Mouse (Mus musculus): ENCODE measurements around the gene Foxe1. TPM values are rescaled to one million over a fixed set of nuclear protein-coding genes. Genes with fewer than 3 reads are reported as not detected.
A peak's percentile ranks its signal among the peaks of the same experiment; 100 is the strongest.

The Foxe1 gene
- 0.02 and 0.07 TPM in 2 replicates for polyA plus RNA-seq (2012; rRNA removed)
- 0.06 TPM in 1 of 2 replicates, not detected in the other for polyA plus RNA-seq (2014; fragmentation: Nextera tagmentation; extraction: Ambion mirVana)

- 3% methylated on average over 69 of the region's 70 CpGs for WGBS (ENCODE audit: insufficient replicate concordance)
Observed at GRCm38 (mm10) chr4:46343596-46344260, at the start of gene Foxe1. Foxe1 (plus strand) TSS chr4:46343609.

DNA sequence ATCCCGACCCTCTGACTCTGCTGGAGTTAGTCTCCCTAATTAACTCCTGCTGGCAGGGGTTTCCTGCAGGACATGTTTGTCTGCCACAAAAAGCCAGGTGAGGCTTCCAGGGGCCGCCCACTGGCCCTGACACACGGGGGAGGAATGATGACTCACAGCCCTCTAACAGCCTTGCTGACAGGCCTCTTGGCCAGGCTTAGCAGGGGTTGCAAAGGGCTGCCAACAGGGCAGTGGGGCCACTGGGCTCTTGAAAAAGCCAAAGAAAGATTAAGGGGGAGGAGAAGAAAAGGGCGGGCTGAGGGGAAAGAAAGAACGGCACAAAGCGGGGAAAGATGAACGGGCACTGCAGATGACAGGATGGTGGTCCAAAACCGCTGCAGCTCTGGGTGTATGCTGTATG is 39.3 kb upstream of the Foxe1 start:
- H3K27me3 ChIP-seq (ENCODE audit: control insufficient read depth, insufficient read depth, low read length): peaks cover 18% of the 10 kb centered on the region
- DNase-seq (ENCODE audit: low read depth in 3 of 3, low spot score in 3 of 3): no peak
- no peak overlapping the region for H3K27ac ChIP-seq
- H3K4me3 ChIP-seq (ENCODE audit: insufficient read depth in 1 of 2, low read depth in 2 of 2, low read length in 2 of 2): no peak overlapping the region
- 0 out of 4 replicates have a peak, but pooled peaks cover 0 to 3% of the 10 kb centered on the region in 2 experiments for H3K4me1 ChIP-seq (replicated peaks; ENCODE audit: control insufficient read depth in 2 of 2, insufficient read depth in 2 of 2, low read length in 1 of 2)
- WGBS (ENCODE audit: insufficient replicate concordance): 11% methylated on average over 8 of the region's 8 CpGs
- TF ChIP-seq CTCF (IDR thresholded peaks at IDR 0.05; ENCODE audit: low read depth) (no peak), EP300 (IDR thresholded peaks at IDR 0.05; ENCODE audit: low read depth) (no peak)
- H3K9me3 ChIP-seq (ENCODE audit: control insufficient read depth, low read length): no peaks in the 10 kb centered on the region
- H3K36me3 ChIP-seq (replicated peaks; ENCODE audit: control insufficient read depth, insufficient read depth, low read depth): no peaks in the 10 kb centered on the region
- no peak overlapping the region for H3K9ac ChIP-seq (replicated peaks)
- peak overlapping the region; percentile 84 for H3K4me2 ChIP-seq (ENCODE audit: low read depth)
- ATAC-seq (ENCODE audit: insufficient read depth): no peak

More at GRCm38 (mm10) chr4:46343596-46344260, at the start of gene Foxe1:
- Histone ChIP-seq H3K9ac (replicated peaks) (no peak within 1 kb of the TSS), H3K4me2 (ENCODE audit: low read depth) (peak within 1 kb of the TSS; percentile 36), H3K27ac (no peak within 1 kb of the TSS), H3K36me3 (replicated peaks; ENCODE audit: control insufficient read depth, insufficient read depth, low read depth) (no peaks in the 10 kb centered on the region), H3K4me3 (ENCODE audit: insufficient read depth in 1 of 2, low read depth in 2 of 2, low read length in 2 of 2) (peak within 1 kb of the TSS in 1 of 2 experiments; percentile 28; a peak in 2 of 4 replicates), H3K27me3 (ENCODE audit: control insufficient read depth, insufficient read depth, low read length) (peaks cover 100% of the 10 kb centered on the region), H3K4me1 (replicated peaks; ENCODE audit: control insufficient read depth in 2 of 2, insufficient read depth in 2 of 2, low read length in 1 of 2) (no peaks in the 10 kb centered on the region), H3K9me3 (ENCODE audit: control insufficient read depth, low read length) (no peaks in the 10 kb centered on the region)
- ATAC-seq (ENCODE audit: insufficient read depth): no peak
- no peak for DNase-seq (ENCODE audit: low read depth in 3 of 3, low spot score in 3 of 3)
- no peak for TF ChIP-seq CTCF (IDR thresholded peaks at IDR 0.05; ENCODE audit: low read depth)
- TF ChIP-seq EP300 (IDR thresholded peaks at IDR 0.05; ENCODE audit: low read depth): no peak

DNA sequence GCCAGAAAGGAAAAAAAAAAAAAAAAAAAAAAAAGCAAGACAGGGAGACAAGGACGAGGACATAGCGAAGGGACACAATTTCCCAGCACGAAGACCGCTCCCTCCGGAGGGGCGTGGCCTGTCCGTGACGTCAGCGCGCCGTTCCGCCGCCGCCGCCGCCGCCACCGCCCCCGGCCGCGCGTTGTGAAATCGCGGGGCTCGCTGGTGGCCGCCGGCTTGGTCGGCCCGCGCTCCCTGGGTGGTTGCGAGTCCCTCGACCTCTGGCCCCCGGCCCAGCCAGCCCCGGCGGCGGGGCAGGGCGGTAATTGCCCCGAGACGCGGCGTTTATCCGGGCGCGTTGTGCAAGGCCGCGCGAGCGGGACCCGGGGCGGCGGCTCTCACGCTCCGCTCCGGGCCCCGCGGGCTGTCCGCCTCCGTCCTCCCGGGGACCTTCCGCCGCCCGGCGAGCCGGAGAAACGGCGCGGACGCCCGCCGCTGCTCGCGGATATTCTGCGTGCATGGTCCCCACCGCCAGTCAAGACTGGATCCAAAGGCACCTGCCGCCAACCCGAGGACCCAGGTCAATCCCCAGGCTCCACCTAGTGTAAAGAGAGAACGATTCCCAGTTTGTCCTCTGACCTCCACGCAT is 38.5 kb upstream of the Foxe1 start:
- under 1% methylated on average over 78 of the region's 78 CpGs for WGBS (ENCODE audit: insufficient replicate concordance)
- no peaks in the 10 kb centered on the region for H3K9me3 ChIP-seq (ENCODE audit: control insufficient read depth, low read length)
- H3K4me1 ChIP-seq (replicated peaks; ENCODE audit: control insufficient read depth in 2 of 2, insufficient read depth in 2 of 2, low read length in 1 of 2): 0 out of 4 replicates have a peak, but pooled peaks cover 0 to 3% of the 10 kb centered on the region in 2 experiments
- DNase-seq (ENCODE audit: low read depth in 3 of 3, low spot score in 3 of 3): peak; percentile 37 to 50 (median 47)
- H3K4me3 ChIP-seq (ENCODE audit: insufficient read depth in 1 of 2, low read depth in 2 of 2, low read length in 2 of 2): peak overlapping the region; percentile 60 to 72
- H3K4me2 ChIP-seq (ENCODE audit: low read depth): peak overlapping the region; percentile 84
- TF ChIP-seq EP300 (IDR thresholded peaks at IDR 0.05; ENCODE audit: low read depth): no peak
- no peak for TF ChIP-seq CTCF (IDR thresholded peaks at IDR 0.05; ENCODE audit: low read depth)
- no peaks in the 10 kb centered on the region for H3K36me3 ChIP-seq (replicated peaks; ENCODE audit: control insufficient read depth, insufficient read depth, low read depth)
- peak overlapping the region; percentile 57 for H3K9ac ChIP-seq (replicated peaks)
- H3K27me3 ChIP-seq (ENCODE audit: control insufficient read depth, insufficient read depth, low read length): peaks cover 18% of the 10 kb centered on the region
- no peak overlapping the region for H3K27ac ChIP-seq
- peak; percentile 75 for ATAC-seq (ENCODE audit: insufficient read depth)

- DNase-seq (ENCODE audit: low read depth in 3 of 3, low spot score in 3 of 3) (no peak), ATAC-seq (ENCODE audit: insufficient read depth) (no peak)
- Histone ChIP-seq H3K4me1 (replicated peaks; ENCODE audit: control insufficient read depth in 2 of 2, insufficient read depth in 2 of 2, low read length in 1 of 2) (0 out of 4 replicates have a peak, but pooled peaks cover 0 to 3% of the 10 kb centered on the region in 2 experiments), H3K4me2 (ENCODE audit: low read depth) (peak overlapping the region; percentile 84), H3K4me3 (ENCODE audit: insufficient read depth in 1 of 2, low read depth in 2 of 2, low read length in 2 of 2) (peak overlapping the region; percentile 30 to 72; a peak in 3 of 4 replicates), H3K27ac (no peak overlapping the region), H3K27me3 (ENCODE audit: control insufficient read depth, insufficient read depth, low read length) (peaks cover 18% of the 10 kb centered on the region), H3K36me3 (replicated peaks; ENCODE audit: control insufficient read depth, insufficient read depth, low read depth) (no peaks in the 10 kb centered on the region), H3K9me3 (ENCODE audit: control insufficient read depth, low read length) (no peaks in the 10 kb centered on the region), H3K9ac (replicated peaks) (no peak overlapping the region; the same call in 1 of the 2 replicates)
- no peak for TF ChIP-seq EP300 (IDR thresholded peaks at IDR 0.05; ENCODE audit: low read depth)
- no peak for TF ChIP-seq CTCF (IDR thresholded peaks at IDR 0.05; ENCODE audit: low read depth)
- 23% methylated on average over 7 of the region's 7 CpGs for WGBS (ENCODE audit: insufficient replicate concordance)
Observed at GRCm38 (mm10) chr4:46305436-46305835, 38.0 kb upstream of the Foxe1 start.

DNA sequence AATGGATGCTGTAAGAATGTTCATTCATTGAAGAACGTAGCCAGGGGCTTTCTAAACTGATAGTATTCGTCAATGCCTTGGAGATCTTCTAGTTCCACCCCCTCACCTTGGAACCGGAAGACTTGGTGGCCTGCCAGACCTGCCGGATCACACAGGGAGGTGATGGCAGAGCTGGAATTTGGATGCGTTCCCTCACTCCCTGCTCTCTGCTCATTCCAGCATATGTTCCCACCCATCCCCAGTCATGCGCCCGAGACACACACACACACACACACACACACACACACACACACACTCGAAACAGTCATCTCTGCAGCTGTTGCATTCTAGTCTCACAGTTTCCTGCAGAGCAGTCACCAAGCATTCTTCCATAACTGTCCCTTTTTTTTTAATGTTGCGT is 36.1 kb upstream of the Foxe1 start:
- H3K9ac ChIP-seq (replicated peaks): no peak overlapping the region
- H3K27me3 ChIP-seq (ENCODE audit: control insufficient read depth, insufficient read depth, low read length): peaks cover 18% of the 10 kb centered on the region
- no peak overlapping the region for H3K27ac ChIP-seq
- no peak overlapping the region for H3K4me3 ChIP-seq (ENCODE audit: insufficient read depth in 1 of 2, low read depth in 2 of 2, low read length in 2 of 2)
- no peak for ATAC-seq (ENCODE audit: insufficient read depth)
- TF ChIP-seq EP300 (IDR thresholded peaks at IDR 0.05; ENCODE audit: low read depth): no peak
- no peak for TF ChIP-seq CTCF (IDR thresholded peaks at IDR 0.05; ENCODE audit: low read depth)
- 0 out of 4 replicates have a peak, but pooled peaks cover 0 to 3% of the 10 kb centered on the region in 2 experiments for H3K4me1 ChIP-seq (replicated peaks; ENCODE audit: control insufficient read depth in 2 of 2, insufficient read depth in 2 of 2, low read length in 1 of 2)
- 65% methylated on average over 9 of the region's 9 CpGs for WGBS (ENCODE audit: insufficient replicate concordance)
- H3K4me2 ChIP-seq (ENCODE audit: low read depth): no peak overlapping the region
- no peaks in the 10 kb centered on the region for H3K9me3 ChIP-seq (ENCODE audit: control insufficient read depth, low read length)
- H3K36me3 ChIP-seq (replicated peaks; ENCODE audit: control insufficient read depth, insufficient read depth, low read depth): no peaks in the 10 kb centered on the region
- no peak for DNase-seq (ENCODE audit: low read depth in 3 of 3, low spot score in 3 of 3)

All from liver, embryonic 14.5 days (tissue).